Mouse (Mus musculus): ENCODE data around the gene Smyd1.
"Not testable (repeated sequence)": the region's sequence is repeated elsewhere in the genome, so short reads cannot be mapped to it uniquely, and the experiment has no call there.

The Smyd1 gene

DNA sequence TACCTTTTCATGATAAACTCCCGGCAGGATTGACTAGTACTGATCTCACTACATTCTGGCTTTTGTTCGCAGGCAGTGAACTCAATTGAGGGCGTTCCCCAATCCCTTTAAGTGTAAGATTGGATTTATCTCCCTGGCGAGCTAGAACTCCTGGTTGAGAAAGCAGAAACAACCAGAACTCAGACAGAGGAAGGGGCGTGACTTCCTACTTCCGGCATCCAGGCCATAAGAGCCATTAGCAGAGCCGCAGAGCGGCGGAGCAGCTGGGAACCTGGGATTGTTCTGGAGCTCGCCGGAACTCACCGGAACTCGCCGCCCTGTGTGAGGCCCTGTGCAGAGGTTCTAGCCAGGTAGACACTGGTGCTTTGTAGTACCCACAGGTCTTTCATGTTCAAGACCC lies 28.5 kb downstream of the Smyd1 start:
- no peak for DNase-seq (ENCODE audit: low read depth, low spot score)
- Histone ChIP-seq H3K27me3 (ENCODE audit: control insufficient read depth, insufficient read depth, low read length, poor library complexity, severe bottlenecking) (no peaks in the 10 kb centered on the region), H3K36me3 (ENCODE audit: control insufficient read depth, insufficient read depth, low read length, poor library complexity, severe bottlenecking) (no peaks in the 10 kb centered on the region)

DNA sequence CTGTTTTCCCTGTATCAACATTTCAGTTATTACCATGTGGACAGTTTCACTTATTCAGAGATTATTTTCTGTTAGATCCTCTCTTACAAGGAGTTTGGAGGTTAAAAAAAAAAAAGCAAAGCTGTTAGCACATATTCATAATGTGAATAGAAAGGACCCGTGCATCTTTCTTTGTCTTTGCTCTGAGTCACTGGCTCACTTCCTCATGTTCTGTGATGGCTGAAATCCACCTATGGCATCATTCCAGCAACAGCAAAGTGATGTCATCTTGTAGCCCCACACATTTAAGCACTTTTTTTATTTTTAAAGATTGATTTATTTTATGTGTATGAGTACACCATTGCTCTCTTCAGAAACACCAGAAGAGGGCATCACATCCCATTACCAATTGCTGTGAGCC lies 42.6 kb downstream of the Smyd1 start:
- peak; percentile 49 for DNase-seq (ENCODE audit: low read depth, low spot score)

DNA sequence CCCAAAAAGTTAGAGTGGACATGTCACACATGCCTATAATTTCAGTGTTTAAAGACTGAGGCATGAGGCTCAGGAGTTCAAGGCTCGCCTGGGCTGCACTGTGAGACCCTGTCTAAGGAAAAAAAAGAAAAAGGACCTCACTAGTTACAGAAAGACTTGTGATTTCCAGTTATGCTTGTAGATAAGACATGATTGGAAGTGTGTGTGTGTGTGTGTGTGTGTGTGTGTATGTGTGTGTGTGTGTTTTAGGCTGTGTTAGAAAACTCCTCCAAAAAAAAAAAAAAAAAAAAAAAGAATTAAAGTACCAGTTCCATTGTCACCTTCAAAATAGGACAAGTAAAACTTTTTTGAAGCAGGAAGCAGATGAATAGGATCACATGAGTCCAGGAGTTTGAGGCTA lies 47.4 kb downstream of the Smyd1 start:
- DNase-seq (ENCODE audit: low read depth, low spot score) = no peak
- no peaks in the 10 kb centered on the region for H3K36me3 ChIP-seq (ENCODE audit: control insufficient read depth, insufficient read depth, low read length, poor library complexity, severe bottlenecking)
- no peaks in the 10 kb centered on the region for H3K27me3 ChIP-seq (ENCODE audit: control insufficient read depth, insufficient read depth, low read length, poor library complexity, severe bottlenecking)

More for the DNA sequence above, 42.6 kb downstream of the Smyd1 start:
- Histone ChIP-seq H3K27me3 (ENCODE audit: control insufficient read depth, insufficient read depth, low read length, poor library complexity, severe bottlenecking) (no peaks in the 10 kb centered on the region), H3K36me3 (ENCODE audit: control insufficient read depth, insufficient read depth, low read length, poor library complexity, severe bottlenecking) (0 out of 2 replicates have a peak, but pooled peaks cover 2% of the 10 kb centered on the region)

DNA sequence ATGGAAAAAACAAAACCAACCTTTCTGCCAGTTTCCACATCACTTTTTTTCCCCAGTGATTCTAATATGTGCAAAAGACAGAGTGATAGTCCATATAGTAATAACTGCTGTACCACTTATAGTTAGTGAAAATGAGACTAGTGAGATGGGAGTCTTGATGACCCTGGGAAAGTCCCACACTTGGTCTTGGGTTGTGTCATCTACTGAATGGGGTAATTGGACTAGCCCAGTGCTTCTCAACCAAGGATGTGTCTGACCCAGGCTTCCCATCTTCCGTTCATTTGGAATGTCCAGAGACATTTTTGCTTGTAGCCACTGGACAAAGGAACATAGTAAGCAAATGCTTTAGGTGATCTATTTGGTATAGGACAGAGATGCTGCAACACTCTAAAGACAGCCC lies 48.3 kb downstream of the Smyd1 start:
- H3K36me3 ChIP-seq (ENCODE audit: control insufficient read depth, insufficient read depth, low read length, poor library complexity, severe bottlenecking) = no peaks in the 10 kb centered on the region
- no peaks in the 10 kb centered on the region for H3K27me3 ChIP-seq (ENCODE audit: control insufficient read depth, insufficient read depth, low read length, poor library complexity, severe bottlenecking)
- peak; percentile 8 for DNase-seq (ENCODE audit: low read depth, low spot score)

DNA sequence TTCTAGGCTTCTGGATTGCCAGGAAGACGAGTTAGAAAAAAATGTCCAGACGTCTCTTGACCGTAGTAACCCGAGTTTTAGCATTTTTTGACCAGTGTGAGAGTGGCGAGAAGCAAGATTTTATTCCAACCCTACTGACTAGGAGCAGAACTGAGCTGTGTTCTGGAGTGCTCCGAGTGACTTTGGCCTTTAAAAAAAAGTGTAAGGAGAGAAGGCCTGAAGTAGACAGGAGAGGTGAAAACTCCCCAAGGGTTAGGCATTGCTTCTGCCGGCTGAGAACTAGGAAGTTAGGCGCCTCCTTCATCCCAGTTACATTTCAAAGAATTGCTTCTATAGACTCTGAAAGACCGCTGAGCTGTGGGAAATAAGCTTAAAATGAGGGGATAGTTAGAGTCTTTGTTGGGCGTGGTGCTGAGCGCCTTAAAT lies 49.7 kb downstream of the Smyd1 start:
- no peak for DNase-seq (ENCODE audit: low read depth, low spot score)
- no peaks in the 10 kb centered on the region for H3K27me3 ChIP-seq (ENCODE audit: control insufficient read depth, insufficient read depth, low read length, poor library complexity, severe bottlenecking)
- H3K36me3 ChIP-seq (ENCODE audit: control insufficient read depth, insufficient read depth, low read length, poor library complexity, severe bottlenecking) = no peaks in the 10 kb centered on the region

DNA sequence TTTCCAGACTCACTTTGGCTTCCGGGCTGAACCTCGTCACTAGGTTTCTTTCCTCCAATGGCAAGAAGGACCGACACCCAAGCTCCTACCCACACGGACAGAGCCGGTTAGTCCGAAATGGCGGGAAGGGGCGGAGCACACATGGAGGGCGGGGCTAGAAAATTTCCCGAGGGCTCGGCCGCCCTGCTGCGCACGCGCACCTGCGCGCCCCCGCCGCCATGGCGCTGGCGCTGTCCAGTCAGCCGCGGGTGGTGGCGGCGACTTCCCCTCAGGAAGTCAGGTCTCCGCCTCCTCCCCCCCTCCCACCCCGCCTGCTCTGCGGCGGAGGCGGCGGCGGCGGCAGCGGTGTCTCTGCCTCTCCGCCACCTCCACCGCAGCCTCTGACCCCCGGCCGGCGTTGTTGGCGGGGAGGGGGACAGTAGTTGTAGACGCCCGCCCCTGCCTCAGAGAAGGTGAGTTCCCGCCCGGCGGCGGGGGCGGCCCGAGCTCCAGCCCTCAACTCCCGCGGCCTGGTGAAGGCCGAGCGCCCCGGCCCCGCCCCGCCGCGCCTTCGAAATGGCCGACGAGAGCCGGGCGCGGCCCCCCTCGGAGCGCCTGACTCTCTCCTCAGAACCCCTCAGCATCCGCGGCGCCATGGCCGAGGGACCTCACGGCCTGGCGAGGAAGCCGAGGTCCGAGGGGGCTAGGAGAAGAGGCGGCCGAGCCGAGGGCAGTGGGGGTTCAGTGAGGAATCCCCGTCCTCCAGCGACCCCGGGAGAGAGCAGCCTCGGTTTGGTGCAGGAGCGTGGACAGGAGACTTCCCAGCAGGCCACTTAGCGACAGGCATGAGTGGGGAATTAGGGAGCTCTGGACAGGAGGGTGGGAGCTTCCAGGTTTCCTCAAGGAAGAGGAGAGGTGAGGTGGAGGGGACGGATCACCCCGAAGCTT lies 50.4 kb downstream of the Smyd1 start, which contains the start of gene Krcc1:
Gene Krcc1, plus strand, starts transcription at position 289 of the 927 bp plus-strand sequence.
- DNase-seq (ENCODE audit: low read depth, low spot score) = peak; percentile 98
- no peaks in the 10 kb centered on the region for H3K36me3 ChIP-seq (ENCODE audit: control insufficient read depth, insufficient read depth, low read length, poor library complexity, severe bottlenecking)
- H3K27me3 ChIP-seq (ENCODE audit: control insufficient read depth, insufficient read depth, low read length, poor library complexity, severe bottlenecking) = no peaks in the 10 kb centered on the region

DNA sequence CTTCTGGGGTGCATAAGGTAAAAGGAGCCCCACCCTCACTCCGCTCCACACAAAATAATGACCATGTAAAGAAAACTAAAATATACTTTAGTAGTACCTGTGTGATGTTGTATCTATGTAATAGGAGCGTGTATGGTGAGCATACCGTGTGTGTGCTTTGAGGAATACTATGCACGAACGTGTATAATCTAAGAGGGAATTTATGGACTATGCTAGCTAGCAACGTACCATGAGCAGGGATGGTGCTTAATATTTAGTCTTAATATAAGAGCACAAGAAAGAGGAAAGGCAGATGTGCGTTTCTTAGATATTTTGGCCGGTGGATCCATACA lies 51.0 kb downstream of the Smyd1 start:
- no peaks in the 10 kb centered on the region for H3K36me3 ChIP-seq (ENCODE audit: control insufficient read depth, insufficient read depth, low read length, poor library complexity, severe bottlenecking)
- H3K27me3 ChIP-seq (ENCODE audit: control insufficient read depth, insufficient read depth, low read length, poor library complexity, severe bottlenecking) = no peaks in the 10 kb centered on the region
- DNase-seq (ENCODE audit: low read depth, low spot score) = no peak

DNA sequence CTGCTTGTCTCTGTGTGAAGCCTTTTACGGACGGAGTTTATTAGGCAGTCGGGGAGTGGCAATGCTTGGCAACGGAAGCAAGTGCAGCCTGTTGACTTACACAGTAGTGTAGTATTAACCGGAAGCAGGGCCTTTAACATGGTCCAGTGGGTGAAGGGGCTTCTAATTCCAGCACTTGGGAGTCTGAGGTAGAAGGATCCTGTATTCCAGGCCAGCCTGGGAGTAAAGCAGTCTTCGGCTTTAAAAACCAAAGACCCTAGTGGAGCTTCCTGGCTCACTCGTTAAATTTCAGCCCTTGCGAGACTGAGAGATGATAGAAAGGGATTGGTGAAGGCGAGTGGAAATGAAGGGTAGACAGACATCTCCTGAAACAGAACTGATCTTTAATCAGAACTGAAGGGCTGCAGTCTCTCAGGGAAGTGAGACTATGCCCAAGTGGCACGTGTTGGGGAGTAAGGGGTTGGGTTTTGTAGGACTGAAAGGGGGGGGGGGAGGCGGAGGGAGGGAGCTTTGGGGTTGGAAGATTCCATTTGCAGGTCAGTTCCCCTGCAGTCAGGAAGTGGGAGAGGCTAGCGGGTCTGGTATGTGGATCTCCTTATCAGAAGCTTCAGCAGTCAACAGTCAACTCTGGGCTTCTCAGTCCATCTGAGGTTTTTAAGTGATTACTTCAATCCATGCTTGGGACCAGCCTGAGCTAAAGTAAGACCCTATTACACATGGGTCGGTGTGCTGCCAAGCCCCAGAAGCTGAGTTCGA lies 51.6 kb downstream of the Smyd1 start:
- Histone ChIP-seq H3K27me3 (ENCODE audit: control insufficient read depth, insufficient read depth, low read length, poor library complexity, severe bottlenecking) (no peaks in the 10 kb centered on the region), H3K36me3 (ENCODE audit: control insufficient read depth, insufficient read depth, low read length, poor library complexity, severe bottlenecking) (no peaks in the 10 kb centered on the region)
- peak; percentile 55 for DNase-seq (ENCODE audit: low read depth, low spot score)

DNA sequence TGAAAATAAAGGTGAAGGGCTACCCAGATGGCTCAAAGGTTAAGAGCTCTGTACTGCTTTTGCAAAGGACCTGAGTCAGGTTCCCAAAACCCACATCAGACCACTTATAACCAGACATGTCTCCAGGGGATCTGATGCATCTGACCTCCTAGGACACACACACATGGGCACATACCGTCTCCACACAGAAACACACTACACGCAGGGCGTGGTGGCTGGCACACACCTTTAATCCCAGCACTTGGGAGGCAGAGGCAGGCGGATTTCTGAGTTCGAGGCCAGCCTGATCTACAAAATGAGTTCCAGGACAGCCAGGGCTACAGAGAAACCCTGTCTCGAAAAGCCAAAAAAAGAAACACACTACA lies 52.4 kb downstream of the Smyd1 start:
- not testable (repeated sequence) for H3K36me3 ChIP-seq (ENCODE audit: control insufficient read depth, insufficient read depth, low read length, poor library complexity, severe bottlenecking); DNase-seq (ENCODE audit: low read depth, low spot score); H3K27me3 ChIP-seq (ENCODE audit: control insufficient read depth, insufficient read depth, low read length, poor library complexity, severe bottlenecking)

DNA sequence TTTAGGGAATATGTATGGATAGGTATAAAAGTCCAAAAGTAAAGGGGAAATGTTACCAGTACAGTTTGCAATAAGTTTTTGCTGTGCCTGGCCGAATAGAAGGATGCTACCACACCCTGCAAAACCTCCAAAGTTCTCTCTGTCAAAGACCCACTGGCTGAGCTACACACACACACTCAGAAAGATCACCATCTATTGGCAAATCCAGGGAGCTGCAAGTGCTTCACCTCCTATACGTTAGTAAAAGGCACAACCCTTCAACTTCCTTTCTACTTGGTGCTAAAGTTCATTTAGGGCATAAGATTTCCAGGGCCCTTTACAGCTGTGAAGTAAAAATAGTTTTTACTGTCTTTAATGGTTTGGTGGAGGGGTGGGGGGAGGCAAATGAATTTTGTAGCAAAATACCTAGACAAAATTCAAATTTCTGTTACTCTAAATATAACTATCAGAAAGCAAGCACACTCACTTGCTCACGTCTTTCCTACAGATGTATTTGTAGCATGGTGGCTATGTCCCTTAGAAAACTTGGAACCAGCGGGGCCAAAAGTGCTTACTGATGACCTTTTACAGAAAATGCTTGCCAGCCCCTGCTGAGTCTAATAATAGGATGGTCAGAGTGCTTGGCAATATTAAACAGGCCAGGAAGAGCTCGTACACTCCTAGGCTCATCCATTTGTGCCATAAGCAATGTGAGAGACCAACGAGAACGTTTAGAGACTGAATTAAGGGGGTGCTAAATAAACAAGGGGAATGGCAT lies 52.9 kb downstream of the Smyd1 start:
- H3K27me3 ChIP-seq (ENCODE audit: control insufficient read depth, insufficient read depth, low read length, poor library complexity, severe bottlenecking) = no peaks in the 10 kb centered on the region
- no peaks in the 10 kb centered on the region for H3K36me3 ChIP-seq (ENCODE audit: control insufficient read depth, insufficient read depth, low read length, poor library complexity, severe bottlenecking)
- DNase-seq (ENCODE audit: low read depth, low spot score) = peak; percentile 41

DNA sequence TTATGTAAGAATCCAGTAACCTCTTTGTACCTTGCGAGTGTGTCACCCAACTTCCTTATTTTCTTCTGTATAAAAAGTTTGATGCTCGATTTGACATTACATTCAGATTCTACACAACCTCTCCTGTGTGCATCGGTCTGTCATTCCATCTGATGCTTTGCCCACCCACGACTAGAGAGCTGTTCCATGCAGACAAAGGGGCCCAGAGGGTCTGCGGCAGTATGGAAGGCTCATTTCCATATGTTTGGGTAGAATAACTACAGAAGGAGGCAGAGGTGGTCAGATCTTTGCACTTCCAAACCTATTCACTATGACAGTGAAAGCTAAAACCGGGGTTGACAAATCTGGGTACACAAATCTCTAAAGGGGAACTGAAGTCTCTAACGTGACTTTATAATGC lies 54.4 kb downstream of the Smyd1 start:
- H3K27me3 ChIP-seq (ENCODE audit: control insufficient read depth, insufficient read depth, low read length, poor library complexity, severe bottlenecking); H3K36me3 ChIP-seq (ENCODE audit: control insufficient read depth, insufficient read depth, low read length, poor library complexity, severe bottlenecking); DNase-seq (ENCODE audit: low read depth, low spot score): not testable (repeated sequence)

DNA sequence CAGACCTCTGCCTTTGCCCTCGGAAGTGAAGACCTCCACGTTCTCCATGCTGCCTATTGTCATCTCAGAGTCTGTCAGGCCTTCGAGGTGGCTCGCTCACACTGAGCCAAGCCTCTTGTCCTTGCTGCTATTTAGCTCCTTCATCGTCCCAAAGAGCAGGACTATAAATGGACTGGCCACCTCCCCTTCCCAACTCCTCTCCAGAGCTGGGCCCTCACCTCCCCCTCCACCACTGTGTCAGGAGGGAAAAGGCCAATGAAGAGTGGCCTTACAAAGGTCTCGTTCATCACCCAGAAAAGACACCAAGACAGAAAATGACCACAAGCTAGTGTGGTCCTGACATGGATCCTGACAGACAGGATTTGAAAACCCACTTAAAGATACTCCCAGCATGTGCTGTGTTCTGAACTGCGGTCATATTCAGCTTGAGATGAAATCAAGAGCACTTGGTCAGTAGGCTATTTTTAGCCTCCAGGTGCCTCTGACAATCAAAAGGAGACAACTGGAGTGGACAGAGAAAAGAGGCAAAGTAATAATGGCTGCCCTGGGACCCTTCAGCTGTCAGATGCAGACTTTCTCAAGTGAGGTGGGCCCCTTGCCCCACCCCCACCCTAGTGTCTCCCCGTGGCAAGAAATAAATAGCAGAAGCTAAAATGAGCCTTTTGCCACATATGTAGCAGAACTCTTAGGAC lies 59.7 kb downstream of the Smyd1 start:
- Histone ChIP-seq H3K27me3 (ENCODE audit: control insufficient read depth, insufficient read depth, low read length, poor library complexity, severe bottlenecking) (no peaks in the 10 kb centered on the region), H3K36me3 (ENCODE audit: control insufficient read depth, insufficient read depth, low read length, poor library complexity, severe bottlenecking) (no peaks in the 10 kb centered on the region)
- DNase-seq (ENCODE audit: low read depth, low spot score) = no peak

DNA sequence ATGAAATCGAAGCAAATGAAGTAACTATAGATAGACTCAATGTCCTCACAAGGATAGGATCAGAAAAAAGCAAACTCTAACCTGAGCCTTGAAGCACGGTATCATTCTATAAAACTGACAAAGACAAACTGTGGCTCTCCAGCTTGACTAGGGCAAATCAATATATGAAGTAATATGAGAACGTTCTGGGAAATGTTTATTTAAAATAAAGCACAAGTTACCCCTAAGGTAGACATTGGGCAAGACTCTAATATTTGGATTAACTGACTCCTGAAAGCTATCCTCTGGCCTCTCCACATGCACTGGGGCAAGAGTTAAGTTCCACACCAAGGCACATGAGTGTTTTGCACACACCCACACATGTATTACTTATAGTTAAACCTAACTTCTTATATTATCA lies 61.0 kb downstream of the Smyd1 start:
- DNase-seq (ENCODE audit: low read depth, low spot score) = no peak
- H3K36me3 ChIP-seq (ENCODE audit: control insufficient read depth, insufficient read depth, low read length, poor library complexity, severe bottlenecking) = no peaks in the 10 kb centered on the region

DNA sequence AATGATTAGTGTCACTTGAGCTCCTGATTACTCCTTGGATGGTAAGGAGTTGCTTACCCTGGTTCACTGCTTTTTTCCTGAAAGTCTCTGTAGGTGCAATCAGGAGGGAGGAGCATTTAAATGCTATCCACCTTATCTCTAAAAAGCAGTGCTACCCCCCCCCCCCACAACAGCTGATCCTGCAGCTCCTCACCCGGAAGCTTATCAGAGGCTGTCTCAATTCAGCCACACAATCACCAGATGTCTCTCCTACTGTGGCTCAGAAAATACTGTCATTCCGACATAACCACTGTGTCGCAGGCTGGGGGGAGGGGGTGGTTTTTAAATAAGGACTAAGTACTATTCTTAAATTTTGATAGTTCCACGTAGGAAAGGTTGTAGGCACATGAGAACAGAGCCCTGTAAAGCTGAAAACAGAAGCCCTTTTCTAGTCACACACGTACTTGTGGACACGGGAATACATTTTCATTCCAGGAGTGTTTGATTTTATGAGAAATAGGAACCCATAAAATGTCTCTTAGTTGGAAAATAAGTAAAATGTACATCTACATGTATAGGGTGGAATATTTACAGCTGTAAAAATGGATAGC lies 61.9 kb downstream of the Smyd1 start:
- DNase-seq (ENCODE audit: low read depth, low spot score) = no peak
- no peaks in the 10 kb centered on the region for H3K27me3 ChIP-seq (ENCODE audit: control insufficient read depth, insufficient read depth, low read length, poor library complexity, severe bottlenecking)
- no peaks in the 10 kb centered on the region for H3K36me3 ChIP-seq (ENCODE audit: control insufficient read depth, insufficient read depth, low read length, poor library complexity, severe bottlenecking)

More for the DNA sequence above, 61.0 kb downstream of the Smyd1 start:
- no peaks in the 10 kb centered on the region for H3K27me3 ChIP-seq (ENCODE audit: control insufficient read depth, insufficient read depth, low read length, poor library complexity, severe bottlenecking)
